Mouse (Mus musculus) megakaryocyte, embryonic 14.5 days (primary cell): ENCODE measurements around the gene Crispld2. TPM values are rescaled to one million over a fixed set of nuclear protein-coding genes. Genes with fewer than 3 reads are reported as not detected.

ENCODE experiments used
- H3K27me3 ChIP-seq: replicated peaks from 2 replicates; pipeline ENCODE3; 2012; ENCODE audit warnings: inconsistent platforms
- H3K36me3 ChIP-seq: replicated peaks from 2 replicates; pipeline ENCODE3; 2012; ENCODE audit warnings: low read length, inconsistent platforms, mixed read lengths
- H3K4me1 ChIP-seq: 2 replicates; pipeline ENCODE4 v1.6.1; 2012; ENCODE audit warnings: inconsistent platforms
- H3K4me3 ChIP-seq: replicated peaks from 2 replicates; pipeline ENCODE3; 2012; ENCODE audit warnings: moderate library complexity, mild to moderate bottlenecking, inconsistent platforms
- H3K9me3 ChIP-seq: 2 replicates; pipeline ENCODE4 v1.6.1; 2012; ENCODE audit warnings: inconsistent platforms
- FLI1 ChIP-seq: IDR thresholded peaks from 2 replicates; pipeline ENCODE4 v1.6.1; 2012; ENCODE audit warnings: low read length, inconsistent platforms, mixed read lengths
- GATA1 ChIP-seq: IDR thresholded peaks from 3 replicates; pipeline ENCODE4 v1.6.1; 2012; ENCODE audit warnings: mixed read lengths, low read length, inconsistent platforms, borderline replicate concordance
- polyA plus RNA-seq: library from polyadenylated mRNA; stranded (reverse); fragments of >175 nt; gene quantifications from 2 replicates; pipeline ENCODE4 v1.2.3, GENCODE M21; 2012; ENCODE audit warnings: low replicate concordance; ENCODE audit not compliant: insufficient read depth

The Crispld2 gene
- polyA plus RNA-seq, 1 experiment, result 0.83 TPM

- Histone ChIP-seq H3K9me3 (peaks cover 12% of the 10 kb centered on the region), H3K27me3 (no peaks in the 10 kb centered on the region), H3K4me3 (no peak overlapping the region), H3K4me1 (peaks cover 60% of the 10 kb centered on the region), H3K36me3 (peaks cover 77% of the 10 kb centered on the region)
- TF ChIP-seq FLI1 (no peak), GATA1 (no peak)
Measured at GRCm38 (mm10) chr8:120094801-120095200, 102.6 kb downstream of the Crispld2 start.

GRCm38 (mm10) chr8:120096486-120096885 lies 104.2 kb downstream of the Crispld2 start:
- TF ChIP-seq FLI1, result no peak
- no peak for TF ChIP-seq GATA1
- peaks cover 12% of the 10 kb centered on the region for H3K9me3 ChIP-seq
- peaks cover 62% of the 10 kb centered on the region for H3K36me3 ChIP-seq
- H3K27me3 ChIP-seq, result no peaks in the 10 kb centered on the region
- no peak overlapping the region for H3K4me3 ChIP-seq
- peaks cover 67% of the 10 kb centered on the region for H3K4me1 ChIP-seq

- Histone ChIP-seq H3K36me3 (peaks cover 35% of the 10 kb centered on the region), H3K27me3 (no peaks in the 10 kb centered on the region), H3K9me3 (no peaks in the 10 kb centered on the region), H3K4me1 (peaks cover 85% of the 10 kb centered on the region), H3K4me3 (peak overlapping the region; percentile 96)
- no peak for TF ChIP-seq GATA1
- no peak for TF ChIP-seq FLI1
Measured at GRCm38 (mm10) chr8:120100388-120101067, 108.3 kb downstream of the Crispld2 start.

- peaks cover 81% of the 10 kb centered on the region for H3K4me1 ChIP-seq
- H3K4me3 ChIP-seq, result peak within 1 kb of the TSS; percentile 96
- no peaks in the 10 kb centered on the region for H3K27me3 ChIP-seq
- peaks cover 29% of the 10 kb centered on the region for H3K36me3 ChIP-seq
- no peak for TF ChIP-seq FLI1
- no peak for TF ChIP-seq GATA1
- H3K9me3 ChIP-seq, result no peaks in the 10 kb centered on the region
Measured at GRCm38 (mm10) chr8:120101068-120101972, 109.1 kb downstream of the Crispld2 start, which contains the start of gene Zdhhc7. Zdhhc7 (minus strand) TSS chr8:120101482.

Other genes starting within 250 kb of the Crispld2 start
- 1.7 and 2.0 TPM in 2 replicates for gene Tldc1, start 214.0 kb upstream of the Crispld2 start, polyA plus RNA-seq
- 413 and 593 TPM in 2 replicates for gene Cotl1, start 151.9 kb upstream of the Crispld2 start, polyA plus RNA-seq
- 5.2 and 14.1 TPM in 2 replicates for gene Klhl36, start 130.2 kb upstream of the Crispld2 start, polyA plus RNA-seq
- gene Usp10, start 82.1 kb upstream of the Crispld2 start, polyA plus RNA-seq, result 15.0 and 19.0 TPM in 2 replicates
- 111 and 175 TPM in 2 replicates for gene Gm20388, start 81.6 kb upstream of the Crispld2 start, polyA plus RNA-seq
- gene Zdhhc7, start 109.0 kb downstream of the Crispld2 start, polyA plus RNA-seq, result 29.1 and 34.2 TPM in 2 replicates
- gene 6430548M08Rik, start 121.7 kb downstream of the Crispld2 start, polyA plus RNA-seq, result 2.4 and 4.1 TPM in 2 replicates
- gene Fam92b, start 185.0 kb downstream of the Crispld2 start, polyA plus RNA-seq, result not detected in 2 replicates
- gene Gse1, start 236.0 kb downstream of the Crispld2 start, polyA plus RNA-seq, result 163 and 212 TPM in 2 replicates